Mouse (Mus musculus): Measurements from ENCODE around the gene Sumo1. TPM values are rescaled to one million over a fixed set of nuclear protein-coding genes. Genes with fewer than 3 reads are reported as not detected.

Sumo1 gene
- total and polyA plus RNA-seq, 3 experiments: 19.5 to 61.4 (median 57.2) TPM

GRCm38 (mm10) chr1:59606479-59606878, 64.2 kb downstream of the Sumo1 start:
- Histone ChIP-seq H3K9ac (ENCODE audit: low read depth, low read length) (no peak overlapping the region), H3K79me2 (replicated peaks; ENCODE audit: control insufficient read depth, insufficient read depth, low read length) (no peaks in the 10 kb centered on the region), H3K27me3 (ENCODE audit: control insufficient read depth, insufficient read depth, low read length) (no peaks in the 10 kb centered on the region), H3K4me3 (no peak overlapping the region), H3K4me1 (ENCODE audit: control insufficient read depth, insufficient read depth, low read length) (no peaks in the 10 kb centered on the region), H3K27ac (no peak overlapping the region), H3K36me3 (ENCODE audit: control insufficient read depth, insufficient read depth, low read length) (no peaks in the 10 kb centered on the region)
- DNase-seq: no peak
- 90% methylated on average over 13 of the region's 13 CpGs for WGBS
- TF ChIP-seq EP300 (IDR thresholded peaks at IDR 0.05; ENCODE audit: insufficient read depth, low read depth, low read length): no peak
- TF ChIP-seq POLR2A (IDR thresholded peaks at IDR 0.05; ENCODE audit: insufficient read depth, low read depth, low read length): no peak
- TF ChIP-seq CTCF (IDR thresholded peaks at IDR 0.05): no peak
- intact Hi-C loops (cut with DNase I): no loop called here

- H3K9ac ChIP-seq (ENCODE audit: low read depth, low read length): no peak overlapping the region
- DNase-seq: no peak
Measured at GRCm38 (mm10) chr1:59603893-59604292, 66.7 kb downstream of the Sumo1 start.

GRCm38 (mm10) chr1:59603417-59603712, 67.3 kb downstream of the Sumo1 start:
- H3K9ac ChIP-seq (ENCODE audit: low read depth, low read length): no peak overlapping the region
- no peaks in the 10 kb centered on the region for H3K79me2 ChIP-seq (replicated peaks; ENCODE audit: control insufficient read depth, insufficient read depth, low read length)
- no peaks in the 10 kb centered on the region for H3K27me3 ChIP-seq (ENCODE audit: control insufficient read depth, insufficient read depth, low read length)
- WGBS: 79% methylated on average over 2 of the region's 2 CpGs
- H3K4me1 ChIP-seq (ENCODE audit: control insufficient read depth, insufficient read depth, low read length): no peaks in the 10 kb centered on the region
- DNase-seq: no peak
- H3K36me3 ChIP-seq (ENCODE audit: control insufficient read depth, insufficient read depth, low read length): no peaks in the 10 kb centered on the region
- no peak overlapping the region for H3K27ac ChIP-seq
- H3K4me3 ChIP-seq: no peak overlapping the region
- no peak for TF ChIP-seq CTCF (IDR thresholded peaks at IDR 0.05)
- TF ChIP-seq EP300 (IDR thresholded peaks at IDR 0.05; ENCODE audit: insufficient read depth, low read depth, low read length): no peak
- intact Hi-C loops (cut with DNase I): no loop called here

More at GRCm38 (mm10) chr1:59603893-59604292, 66.7 kb downstream of the Sumo1 start:
- intact Hi-C loops (cut with DNase I): no loop called here
- H3K4me3 ChIP-seq: no peak overlapping the region
- TF ChIP-seq POLR2A (IDR thresholded peaks at IDR 0.05; ENCODE audit: insufficient read depth, low read depth, low read length) (no peak), CTCF (IDR thresholded peaks at IDR 0.05) (peak; percentile 40)
- H3K79me2 ChIP-seq (replicated peaks; ENCODE audit: control insufficient read depth, insufficient read depth, low read length): no peaks in the 10 kb centered on the region
- no peak overlapping the region for H3K27ac ChIP-seq
- H3K27me3 ChIP-seq (ENCODE audit: control insufficient read depth, insufficient read depth, low read length): no peaks in the 10 kb centered on the region
- 29% methylated on average over 11 of the region's 11 CpGs for WGBS
- no peaks in the 10 kb centered on the region for H3K4me1 ChIP-seq (ENCODE audit: control insufficient read depth, insufficient read depth, low read length)
- no peaks in the 10 kb centered on the region for H3K36me3 ChIP-seq (ENCODE audit: control insufficient read depth, insufficient read depth, low read length)

- no peak for DNase-seq
- Histone ChIP-seq H3K27me3 (ENCODE audit: control insufficient read depth, insufficient read depth, low read length) (no peaks in the 10 kb centered on the region), H3K4me3 (no peak overlapping the region), H3K27ac (no peak overlapping the region), H3K4me1 (ENCODE audit: control insufficient read depth, insufficient read depth, low read length) (no peaks in the 10 kb centered on the region), H3K9ac (ENCODE audit: low read depth, low read length) (no peak overlapping the region), H3K79me2 (replicated peaks; ENCODE audit: control insufficient read depth, insufficient read depth, low read length) (no peaks in the 10 kb centered on the region), H3K36me3 (ENCODE audit: control insufficient read depth, insufficient read depth, low read length) (no peaks in the 10 kb centered on the region)
- intact Hi-C loops (cut with DNase I): no loop called here
- 44% methylated on average over 11 of the region's 11 CpGs for WGBS
- TF ChIP-seq CTCF (IDR thresholded peaks at IDR 0.05) (no peak), POLR2A (IDR thresholded peaks at IDR 0.05; ENCODE audit: insufficient read depth, low read depth, low read length) (no peak), EP300 (IDR thresholded peaks at IDR 0.05; ENCODE audit: insufficient read depth, low read depth, low read length) (no peak)
Measured at GRCm38 (mm10) chr1:59602531-59603416, 67.9 kb downstream of the Sumo1 start.

- Histone ChIP-seq H3K27me3 (ENCODE audit: control insufficient read depth, insufficient read depth, low read length) (no peaks in the 10 kb centered on the region; the same call in 1 of the 2 replicates), H3K36me3 (ENCODE audit: control insufficient read depth, insufficient read depth, low read length) (no peaks in the 10 kb centered on the region), H3K9ac (ENCODE audit: low read depth, low read length) (no peak overlapping the region), H3K79me2 (replicated peaks; ENCODE audit: control insufficient read depth, insufficient read depth, low read length) (no peaks in the 10 kb centered on the region), H3K4me1 (ENCODE audit: control insufficient read depth, insufficient read depth, low read length) (no peaks in the 10 kb centered on the region), H3K4me3 (no peak overlapping the region), H3K27ac (no peak overlapping the region)
- no peak for TF ChIP-seq POLR2A (IDR thresholded peaks at IDR 0.05; ENCODE audit: insufficient read depth, low read depth, low read length)
- TF ChIP-seq CTCF (IDR thresholded peaks at IDR 0.05): no peak
- no peak for TF ChIP-seq EP300 (IDR thresholded peaks at IDR 0.05; ENCODE audit: insufficient read depth, low read depth, low read length)
- DNase-seq: no peak
- intact Hi-C loops (cut with DNase I): no loop called here
- 69% methylated on average over 9 of the region's 9 CpGs for WGBS
Measured at GRCm38 (mm10) chr1:59595609-59596008, 75.0 kb downstream of the Sumo1 start.

GRCm38 (mm10) chr1:59594586-59595266, 75.9 kb downstream of the Sumo1 start:
- no peaks in the 10 kb centered on the region for H3K79me2 ChIP-seq (replicated peaks; ENCODE audit: control insufficient read depth, insufficient read depth, low read length)
- H3K9ac ChIP-seq (ENCODE audit: low read depth, low read length): no peak overlapping the region
- WGBS: 86% methylated on average over 11 of the region's 11 CpGs
- no peaks in the 10 kb centered on the region for H3K4me1 ChIP-seq (ENCODE audit: control insufficient read depth, insufficient read depth, low read length)
- intact Hi-C loops (cut with DNase I): no loop called here
- H3K36me3 ChIP-seq (ENCODE audit: control insufficient read depth, insufficient read depth, low read length): no peaks in the 10 kb centered on the region
- DNase-seq: no peak
- H3K27ac ChIP-seq: no peak overlapping the region
- H3K27me3 ChIP-seq (ENCODE audit: control insufficient read depth, insufficient read depth, low read length): no peaks in the 10 kb centered on the region; the same call in 1 of the 2 replicates
- no peak overlapping the region for H3K4me3 ChIP-seq
- TF ChIP-seq CTCF (IDR thresholded peaks at IDR 0.05) (no peak), POLR2A (IDR thresholded peaks at IDR 0.05; ENCODE audit: insufficient read depth, low read depth, low read length) (no peak), EP300 (IDR thresholded peaks at IDR 0.05; ENCODE audit: insufficient read depth, low read depth, low read length) (no peak)
